Mouse (Mus musculus): Measurements from ENCODE around the gene Gm21973.

GRCm38 (mm10) chr15:10332566-10332965 is 7.4 kb downstream of the Gm21973 start:
- TF ChIP-seq POLR2A (IDR thresholded peaks at IDR 0.05; ENCODE audit: borderline replicate concordance, insufficient read depth, low read length), result no peak
- no peak for TF ChIP-seq CTCF (IDR thresholded peaks at IDR 0.05; ENCODE audit: borderline replicate concordance, insufficient read depth, low read depth, low read length)

All from cerebellum, adult 2 months (tissue).